Mouse (Mus musculus) forebrain, embryonic 12.5 days (tissue): ENCODE results near the gene Lypd4. TPM values are rescaled to one million over a fixed set of nuclear protein-coding genes. Genes with fewer than 3 reads are reported as not detected.

Experiments used
- ATAC-seq: fragments of 200-750 bp; cut with Nextera tagmentation; 2 replicates; pipeline ENCODE4 v1.8.0; 2017; ENCODE audit warnings: moderate TSS enrichment; ENCODE audit not compliant: low FRiP score
- H3K27ac ChIP-seq: fragments of 300-500 bp; sonication (generic); 2 replicates; pipeline ENCODE4 v1.5.1; 2016; ENCODE audit warnings: mild to moderate bottlenecking
- H3K27me3 ChIP-seq: fragments of 300-500 bp; sonication (generic); 2 replicates; pipeline ENCODE4 v1.6.1; 2016; ENCODE audit warnings: mild to moderate bottlenecking
- H3K36me3 ChIP-seq: fragments of 300-500 bp; sonication (generic); replicated peaks from 2 replicates; pipeline ENCODE4 v1.6.1; 2016; ENCODE audit warnings: mild to moderate bottlenecking
- H3K4me1 ChIP-seq: fragments of 300-500 bp; sonication (generic); 2 replicates; pipeline ENCODE4 v1.6.1; 2016
- H3K4me2 ChIP-seq: fragments of 300-500 bp; sonication (generic); 2 replicates; pipeline ENCODE4 v1.6.1; 2016; ENCODE audit warnings: mild to moderate bottlenecking, moderate library complexity
- H3K4me3 ChIP-seq: fragments of 300-500 bp; sonication (generic); replicated peaks from 2 replicates; pipeline ENCODE4 v1.5.1; 2016; ENCODE audit warnings: mild to moderate bottlenecking
- H3K9ac ChIP-seq: fragments of 300-500 bp; sonication (generic); 2 replicates; pipeline ENCODE4 v1.6.1; 2016; ENCODE audit warnings: mild to moderate bottlenecking
- H3K9me3 ChIP-seq: fragments of 300-500 bp; sonication (generic); 2 replicates; pipeline ENCODE4 v1.6.1; 2016
- WGBS: fragments of 180-500 bp; shearing (Covaris S2); methylation state at CpG from one replicate; pipeline ENCODE4 v1.1.7; 2016; 5-methylcytosine and 5-hydroxymethylcytosine counted together
- polyA plus RNA-seq: library from polyadenylated mRNA; unstranded; fragments of >200 nt; fragmentation: Nextera tagmentation; extraction: Ambion mirVana; gene quantifications from 2 replicates; pipeline ENCODE4 v1.2.1, GENCODE M21; 2016

The Lypd4 gene
- polyA plus RNA-seq, result not detected in 2 replicates

DNA sequence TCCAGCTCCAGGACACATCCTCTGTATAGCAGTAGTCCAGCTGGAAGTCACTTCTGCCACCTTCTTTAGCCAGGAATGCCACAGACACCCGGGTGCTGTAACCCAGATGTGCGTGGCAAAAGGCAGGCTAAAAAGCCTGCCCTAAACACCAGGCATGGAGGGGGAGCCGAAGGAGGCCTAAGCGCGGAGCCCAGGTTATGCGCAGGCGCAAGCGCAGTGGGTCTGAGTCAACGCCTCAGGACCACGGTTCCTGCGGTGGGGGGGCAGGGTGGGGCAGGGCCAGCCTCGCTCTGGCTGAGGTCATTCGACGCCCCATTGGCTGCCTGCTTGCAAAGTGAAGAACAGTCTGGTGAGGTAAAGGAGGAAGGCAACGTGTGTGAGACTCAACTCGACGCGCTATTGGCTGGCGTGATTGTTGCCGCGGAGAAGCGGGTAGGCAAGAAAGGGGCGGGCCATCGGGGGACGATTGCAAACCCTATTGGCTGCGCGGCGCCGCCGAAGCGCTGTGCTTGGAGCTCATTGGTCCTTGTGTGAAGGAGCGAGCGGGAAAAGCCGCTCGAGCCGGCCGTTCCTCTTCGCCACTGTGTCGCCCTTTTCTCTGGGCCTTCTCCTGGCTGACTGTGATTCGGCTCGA, at the start of gene Lypd4, which contains the start of gene Dmrtc2:
Gene Lypd4 (minus strand): TSS at position 410 of the 634 bp plus-strand sequence.
Gene Dmrtc2 (plus strand): TSS at position 526 of the 634 bp plus-strand sequence.
- H3K36me3 ChIP-seq, result no peaks in the 10 kb centered on the region
- no peaks in the 10 kb centered on the region for H3K9me3 ChIP-seq
- 0 out of 2 replicates have a peak within 1 kb of the TSS, but pooled peaks have one; percentile 9 for H3K27ac ChIP-seq
- no peak within 1 kb of the TSS for H3K9ac ChIP-seq
- WGBS, result 57% methylated on average over 38 of the region's 41 CpGs
- H3K27me3 ChIP-seq, result peaks cover 4% of the 10 kb centered on the region
- H3K4me2 ChIP-seq, result no peak within 1 kb of the TSS
- H3K4me1 ChIP-seq, result peaks cover 11% of the 10 kb centered on the region; the same call in 1 of the 2 replicates
- ATAC-seq, result peak; percentile 39; the same call in 1 of the 2 replicates
- H3K4me3 ChIP-seq, result no peak within 1 kb of the TSS

- no peak overlapping the region for H3K4me3 ChIP-seq
- H3K36me3 ChIP-seq, result peaks cover 69% of the 10 kb centered on the region
- H3K27ac ChIP-seq, result no peak overlapping the region
- no peak overlapping the region for H3K9ac ChIP-seq
- 90% methylated on average over 20 of the region's 20 CpGs for WGBS
- H3K4me1 ChIP-seq, result no peaks in the 10 kb centered on the region
- H3K4me2 ChIP-seq, result no peak overlapping the region
- no peaks in the 10 kb centered on the region for H3K27me3 ChIP-seq
- no peaks in the 10 kb centered on the region for H3K9me3 ChIP-seq
- ATAC-seq, result no peak
Measured at GRCm38 (mm10) chr7:24918763-24919323, 49.1 kb upstream of the Lypd4 start.

GRCm38 (mm10) chr7:24912480-24912879, 42.7 kb upstream of the Lypd4 start:
- no peak overlapping the region for H3K27ac ChIP-seq
- H3K27me3 ChIP-seq, result no peaks in the 10 kb centered on the region
- H3K4me1 ChIP-seq, result 0 out of 2 replicates have a peak, but pooled peaks cover under 1% of the 10 kb centered on the region
- peaks cover 41% of the 10 kb centered on the region for H3K36me3 ChIP-seq
- no peak overlapping the region for H3K9ac ChIP-seq
- H3K4me3 ChIP-seq, result no peak overlapping the region
- WGBS, result 92% methylated on average over 14 of the region's 14 CpGs
- no peak overlapping the region for H3K4me2 ChIP-seq
- no peaks in the 10 kb centered on the region for H3K9me3 ChIP-seq
- no peak for ATAC-seq

- peaks cover 20% of the 10 kb centered on the region for H3K36me3 ChIP-seq
- no peak for ATAC-seq
- H3K9me3 ChIP-seq, result no peaks in the 10 kb centered on the region
- H3K4me2 ChIP-seq, result no peak overlapping the region
- H3K4me1 ChIP-seq, result peaks cover 37% of the 10 kb centered on the region
- 34% methylated on average over 13 of the region's 13 CpGs for WGBS
- H3K9ac ChIP-seq, result peak overlapping the region; percentile 25; the same call in 1 of the 2 replicates
- H3K27ac ChIP-seq, result peak overlapping the region; percentile 25; the same call in 1 of the 2 replicates
- no peak overlapping the region for H3K4me3 ChIP-seq
- H3K27me3 ChIP-seq, result no peaks in the 10 kb centered on the region
Measured at GRCm38 (mm10) chr7:24907211-24907748, 37.5 kb upstream of the Lypd4 start.

- H3K36me3 ChIP-seq, result peaks cover 20% of the 10 kb centered on the region
- H3K27me3 ChIP-seq, result no peaks in the 10 kb centered on the region
- peak overlapping the region; percentile 25; the same call in 1 of the 2 replicates for H3K9ac ChIP-seq
- no peak overlapping the region for H3K4me2 ChIP-seq
- H3K9me3 ChIP-seq, result no peaks in the 10 kb centered on the region
- no peak overlapping the region for H3K4me3 ChIP-seq
- H3K27ac ChIP-seq, result no peak overlapping the region
- ATAC-seq, result no peak
- peaks cover 37% of the 10 kb centered on the region for H3K4me1 ChIP-seq
- 38% methylated on average over 6 of the region's 6 CpGs for WGBS
Measured at GRCm38 (mm10) chr7:24906551-24906950, 36.8 kb upstream of the Lypd4 start.

- peak; percentile 25; the same call in 1 of the 2 replicates for ATAC-seq
- H3K4me2 ChIP-seq, result peak overlapping the region; percentile 86
- 14% methylated on average over 3 of the region's 3 CpGs for WGBS
- H3K4me1 ChIP-seq, result peaks cover 37% of the 10 kb centered on the region
- H3K9me3 ChIP-seq, result no peaks in the 10 kb centered on the region
- H3K9ac ChIP-seq, result peak overlapping the region; percentile 77
- H3K27ac ChIP-seq, result no peak overlapping the region
- peak overlapping the region; percentile 66 for H3K4me3 ChIP-seq
- H3K27me3 ChIP-seq, result no peaks in the 10 kb centered on the region
- peaks cover 20% of the 10 kb centered on the region for H3K36me3 ChIP-seq
Measured at GRCm38 (mm10) chr7:24904936-24905335, 35.2 kb upstream of the Lypd4 start.

- WGBS, result under 1% methylated on average over 30 of the region's 30 CpGs
- H3K4me3 ChIP-seq, result peak overlapping the region; percentile 66
- H3K27ac ChIP-seq, result peak overlapping the region; percentile 65
- peak overlapping the region; percentile 86 for H3K4me2 ChIP-seq
- ATAC-seq, result peak; percentile 97
- no peaks in the 10 kb centered on the region for H3K27me3 ChIP-seq
- no peaks in the 10 kb centered on the region for H3K9me3 ChIP-seq
- H3K4me1 ChIP-seq, result peaks cover 37% of the 10 kb centered on the region
- H3K36me3 ChIP-seq, result peaks cover 14% of the 10 kb centered on the region
- peak overlapping the region; percentile 77 for H3K9ac ChIP-seq
Measured at GRCm38 (mm10) chr7:24904070-24904483, 34.3 kb upstream of the Lypd4 start.

GRCm38 (mm10) chr7:24903444-24903825, 33.7 kb upstream of the Lypd4 start:
- no peak for ATAC-seq
- Histone ChIP-seq H3K36me3 (peaks cover 8% of the 10 kb centered on the region), H3K27me3 (no peaks in the 10 kb centered on the region), H3K9me3 (no peaks in the 10 kb centered on the region), H3K4me2 (peak overlapping the region; percentile 86), H3K4me3 (peak overlapping the region; percentile 66), H3K4me1 (peaks cover 37% of the 10 kb centered on the region), H3K9ac (peak overlapping the region; percentile 77; the same call in 1 of the 2 replicates), H3K27ac (no peak overlapping the region)
- WGBS, result 48% methylated on average over 10 of the region's 10 CpGs

DNA sequence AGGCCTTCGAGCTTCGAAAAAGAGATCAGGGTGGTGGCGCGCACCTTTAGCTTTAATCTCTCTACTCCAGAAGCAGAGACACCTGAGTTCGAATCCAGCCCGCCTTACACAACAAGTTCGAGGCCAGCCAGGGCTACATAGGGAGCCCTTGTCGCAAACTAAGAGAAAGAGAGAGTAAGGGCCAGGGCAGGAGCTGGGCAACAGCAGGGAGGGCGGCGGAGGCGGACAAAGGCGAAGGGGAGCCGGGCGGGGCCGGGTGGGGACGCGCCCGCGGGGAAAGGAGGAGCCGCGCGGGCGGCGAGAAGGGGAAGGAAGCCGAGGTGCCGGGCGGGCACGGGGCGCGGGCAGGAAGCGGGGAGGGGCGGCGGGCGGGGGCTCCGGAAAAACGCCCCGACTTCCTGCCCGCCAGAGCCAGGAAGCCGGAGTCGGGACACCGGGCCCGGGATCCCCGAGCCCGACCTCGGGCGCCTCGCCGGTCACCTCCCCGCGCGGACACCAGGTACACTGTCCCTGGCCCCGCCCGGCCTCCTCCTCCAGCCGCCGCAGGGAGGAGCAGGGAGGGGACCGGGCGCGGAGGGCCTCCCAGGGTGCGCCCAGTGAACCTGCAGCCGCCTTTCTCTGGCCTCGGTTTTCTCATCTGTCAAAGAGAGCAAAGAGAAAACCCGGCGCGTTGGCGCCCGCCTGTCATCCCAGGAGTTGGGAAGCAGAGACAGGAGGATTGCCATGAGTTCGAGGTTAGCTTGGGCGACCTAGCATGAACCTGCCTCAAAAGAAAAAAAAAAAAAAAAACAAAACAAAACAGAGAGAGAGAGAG, 33.1 kb upstream of the Lypd4 start, which contains the start of gene Arhgef1:
Gene Arhgef1 (plus strand): TSS at position 283 of the 814 bp plus-strand sequence.
- Histone ChIP-seq H3K27me3 (no peaks in the 10 kb centered on the region), H3K36me3 (peaks cover 2% of the 10 kb centered on the region; the same call in 1 of the 2 replicates), H3K4me1 (peaks cover 37% of the 10 kb centered on the region), H3K9me3 (no peaks in the 10 kb centered on the region), H3K4me2 (peak within 1 kb of the TSS; percentile 86), H3K9ac (peak within 1 kb of the TSS; percentile 77), H3K27ac (peak within 1 kb of the TSS; percentile 76), H3K4me3 (peak within 1 kb of the TSS; percentile 66)
- WGBS, result 10% methylated on average over 41 of the region's 68 CpGs
- no peak for ATAC-seq

GRCm38 (mm10) chr7:24902264-24902629, 32.5 kb upstream of the Lypd4 start:
- ATAC-seq, result no peak
- WGBS, result 61% methylated on average over 2 of the region's 2 CpGs
- Histone ChIP-seq H3K27me3 (no peaks in the 10 kb centered on the region), H3K4me2 (peak overlapping the region; percentile 86), H3K4me3 (peak overlapping the region; percentile 66), H3K4me1 (peaks cover 34% of the 10 kb centered on the region), H3K9me3 (no peaks in the 10 kb centered on the region), H3K27ac (peak overlapping the region; percentile 76), H3K9ac (no peak overlapping the region), H3K36me3 (no peaks in the 10 kb centered on the region)

DNA sequence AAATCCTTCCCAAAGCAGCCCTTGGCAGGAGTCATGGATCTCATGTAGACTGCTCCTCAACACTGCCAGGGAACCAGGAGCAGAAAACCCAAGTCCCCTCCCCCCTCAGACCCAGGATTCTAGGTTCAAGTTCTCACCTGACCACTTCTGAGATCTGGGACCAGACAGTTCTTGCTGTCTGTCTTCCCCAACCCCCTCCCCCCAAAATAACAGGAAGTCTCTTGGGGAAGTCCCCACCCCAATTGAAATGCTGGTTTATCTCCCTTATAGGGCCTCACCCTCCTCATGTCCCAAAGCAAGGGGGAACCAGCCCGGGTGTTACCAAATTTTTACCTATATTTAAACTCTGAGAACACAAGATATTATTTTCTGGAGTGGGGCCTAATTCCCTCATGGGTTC, 32.1 kb upstream of the Lypd4 start:
- no peak overlapping the region for H3K4me3 ChIP-seq
- H3K27ac ChIP-seq, result no peak overlapping the region
- H3K36me3 ChIP-seq, result no peaks in the 10 kb centered on the region
- H3K4me1 ChIP-seq, result peaks cover 31% of the 10 kb centered on the region
- H3K27me3 ChIP-seq, result no peaks in the 10 kb centered on the region
- 90% methylated on average over 1 of the region's 1 CpGs for WGBS
- H3K9ac ChIP-seq, result no peak overlapping the region
- no peak for ATAC-seq
- H3K4me2 ChIP-seq, result no peak overlapping the region
- H3K9me3 ChIP-seq, result no peaks in the 10 kb centered on the region

DNA sequence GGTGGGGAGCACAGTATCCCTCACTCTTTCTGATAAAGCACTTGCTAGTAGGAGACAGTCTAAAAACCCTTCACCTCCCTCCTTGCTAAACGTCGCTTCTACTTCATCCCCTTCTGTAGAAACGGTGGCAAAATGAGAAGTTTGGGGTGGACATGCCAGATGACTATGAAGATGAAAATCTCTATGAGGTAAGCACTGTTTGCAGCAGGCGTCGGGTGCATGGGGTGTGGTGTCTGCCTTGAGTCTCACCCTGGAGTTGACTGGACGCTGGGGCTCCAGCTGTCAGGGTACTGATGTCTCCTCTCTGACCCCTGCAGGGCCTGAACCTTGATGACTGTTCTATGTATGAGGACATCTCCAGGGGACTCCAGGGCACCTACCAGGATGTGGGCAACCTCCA, 31.4 kb upstream of the Lypd4 start:
- H3K27me3 ChIP-seq, result no peaks in the 10 kb centered on the region
- H3K9ac ChIP-seq, result no peak overlapping the region
- H3K4me3 ChIP-seq, result no peak overlapping the region
- WGBS, result 86% methylated on average over 6 of the region's 6 CpGs
- H3K4me1 ChIP-seq, result peaks cover 25% of the 10 kb centered on the region
- H3K4me2 ChIP-seq, result no peak overlapping the region
- H3K36me3 ChIP-seq, result no peaks in the 10 kb centered on the region
- no peaks in the 10 kb centered on the region for H3K9me3 ChIP-seq
- no peak for ATAC-seq
- no peak overlapping the region for H3K27ac ChIP-seq
